Mouse (Mus musculus): ENCODE results near the gene Ddx42. TPM values are rescaled to one million over a fixed set of nuclear protein-coding genes. Genes with fewer than 3 reads are reported as not detected.

Gene Ddx42
- polyA plus RNA-seq, 1 experiment = not detected

GRCm38 (mm10) chr11:106276454-106276853, 59.7 kb downstream of the Ddx42 start, which contains the start of gene Tcam1:
Tcam1 (plus strand) TSS chr11:106276672.
- WGBS = 5% methylated on average over 25 of the region's 25 CpGs
- TF ChIP-seq CTCF (IDR thresholded peaks at IDR 0.05; ENCODE audit: insufficient read depth, low read depth, low read length) (peak; percentile 59), POLR2A (IDR thresholded peaks at IDR 0.05; ENCODE audit: insufficient read depth, low read depth, low read length) (no peak)
- H3K27ac ChIP-seq (ENCODE audit: insufficient read depth, low read depth, low read length) = no peak within 1 kb of the TSS
- peaks cover 4% of the 10 kb centered on the region for H3K4me1 ChIP-seq (ENCODE audit: control insufficient read depth, insufficient read depth, low read length)
- no peak within 1 kb of the TSS for H3K4me3 ChIP-seq (ENCODE audit: insufficient read depth, low read depth, low read length)

GRCm38 (mm10) chr11:106282452-106282851, 65.7 kb downstream of the Ddx42 start:
- no peak overlapping the region for H3K27ac ChIP-seq (ENCODE audit: insufficient read depth, low read depth, low read length)
- H3K4me1 ChIP-seq (ENCODE audit: control insufficient read depth, insufficient read depth, low read length) = 0 out of 2 replicates have a peak, but pooled peaks cover 4% of the 10 kb centered on the region
- TF ChIP-seq POLR2A (IDR thresholded peaks at IDR 0.05; ENCODE audit: insufficient read depth, low read depth, low read length) = no peak
- no peak for TF ChIP-seq CTCF (IDR thresholded peaks at IDR 0.05; ENCODE audit: insufficient read depth, low read depth, low read length)
- no peak overlapping the region for H3K4me3 ChIP-seq (ENCODE audit: insufficient read depth, low read depth, low read length)
- 88% methylated on average over 6 of the region's 6 CpGs for WGBS

- WGBS = 86% methylated on average over 4 of the region's 4 CpGs
- H3K4me1 ChIP-seq (ENCODE audit: control insufficient read depth, insufficient read depth, low read length) = 0 out of 2 replicates have a peak, but pooled peaks cover 4% of the 10 kb centered on the region
- no peak overlapping the region for H3K27ac ChIP-seq (ENCODE audit: insufficient read depth, low read depth, low read length)
Measured at GRCm38 (mm10) chr11:106283371-106283770, 66.6 kb downstream of the Ddx42 start.

GRCm38 (mm10) chr11:106284126-106284525, 67.4 kb downstream of the Ddx42 start:
- TF ChIP-seq POLR2A (IDR thresholded peaks at IDR 0.05; ENCODE audit: insufficient read depth, low read depth, low read length) = no peak
- TF ChIP-seq CTCF (IDR thresholded peaks at IDR 0.05; ENCODE audit: insufficient read depth, low read depth, low read length) = no peak
- 42% methylated on average over 8 of the region's 8 CpGs for WGBS

More at GRCm38 (mm10) chr11:106283371-106283770, 66.6 kb downstream of the Ddx42 start:
- no peak for TF ChIP-seq CTCF (IDR thresholded peaks at IDR 0.05; ENCODE audit: insufficient read depth, low read depth, low read length)
- no peak for TF ChIP-seq POLR2A (IDR thresholded peaks at IDR 0.05; ENCODE audit: insufficient read depth, low read depth, low read length)
- H3K4me3 ChIP-seq (ENCODE audit: insufficient read depth, low read depth, low read length) = no peak overlapping the region

GRCm38 (mm10) chr11:106286206-106286605, 69.5 kb downstream of the Ddx42 start:
- TF ChIP-seq CTCF (IDR thresholded peaks at IDR 0.05; ENCODE audit: insufficient read depth, low read depth, low read length) (no peak), POLR2A (IDR thresholded peaks at IDR 0.05; ENCODE audit: insufficient read depth, low read depth, low read length) (no peak)
- 94% methylated on average over 7 of the region's 7 CpGs for WGBS
- 0 out of 2 replicates have a peak, but pooled peaks cover 4% of the 10 kb centered on the region for H3K4me1 ChIP-seq (ENCODE audit: control insufficient read depth, insufficient read depth, low read length)
- H3K27ac ChIP-seq (ENCODE audit: insufficient read depth, low read depth, low read length) = no peak overlapping the region
- no peak overlapping the region for H3K4me3 ChIP-seq (ENCODE audit: insufficient read depth, low read depth, low read length)

More at GRCm38 (mm10) chr11:106284126-106284525, 67.4 kb downstream of the Ddx42 start:
- Histone ChIP-seq H3K4me1 (ENCODE audit: control insufficient read depth, insufficient read depth, low read length) (0 out of 2 replicates have a peak, but pooled peaks cover 4% of the 10 kb centered on the region), H3K27ac (ENCODE audit: insufficient read depth, low read depth, low read length) (no peak overlapping the region), H3K4me3 (ENCODE audit: insufficient read depth, low read depth, low read length) (no peak overlapping the region)

- H3K4me1 ChIP-seq (ENCODE audit: control insufficient read depth, insufficient read depth, low read length) = 0 out of 2 replicates have a peak, but pooled peaks cover 4% of the 10 kb centered on the region
- H3K27ac ChIP-seq (ENCODE audit: insufficient read depth, low read depth, low read length) = no peak overlapping the region
- no peak overlapping the region for H3K4me3 ChIP-seq (ENCODE audit: insufficient read depth, low read depth, low read length)
- no peak for TF ChIP-seq CTCF (IDR thresholded peaks at IDR 0.05; ENCODE audit: insufficient read depth, low read depth, low read length)
- no peak for TF ChIP-seq POLR2A (IDR thresholded peaks at IDR 0.05; ENCODE audit: insufficient read depth, low read depth, low read length)
- WGBS = 57% methylated on average over 11 of the region's 11 CpGs
Measured at GRCm38 (mm10) chr11:106286987-106287386, 70.3 kb downstream of the Ddx42 start.

GRCm38 (mm10) chr11:106289369-106289768, 72.6 kb downstream of the Ddx42 start:
- Histone ChIP-seq H3K4me3 (ENCODE audit: insufficient read depth, low read depth, low read length) (no peak overlapping the region), H3K27ac (ENCODE audit: insufficient read depth, low read depth, low read length) (no peak overlapping the region), H3K4me1 (ENCODE audit: control insufficient read depth, insufficient read depth, low read length) (0 out of 2 replicates have a peak, but pooled peaks cover 4% of the 10 kb centered on the region)
- TF ChIP-seq POLR2A (IDR thresholded peaks at IDR 0.05; ENCODE audit: insufficient read depth, low read depth, low read length) (no peak), CTCF (IDR thresholded peaks at IDR 0.05; ENCODE audit: insufficient read depth, low read depth, low read length) (no peak)
- 48% methylated on average over 8 of the region's 8 CpGs for WGBS

GRCm38 (mm10) chr11:106290376-106290775, 73.7 kb downstream of the Ddx42 start:
- 96% methylated on average over 5 of the region's 5 CpGs for WGBS
- Histone ChIP-seq H3K4me1 (ENCODE audit: control insufficient read depth, insufficient read depth, low read length) (0 out of 2 replicates have a peak, but pooled peaks cover 4% of the 10 kb centered on the region), H3K4me3 (ENCODE audit: insufficient read depth, low read depth, low read length) (no peak overlapping the region), H3K27ac (ENCODE audit: insufficient read depth, low read depth, low read length) (no peak overlapping the region)
- TF ChIP-seq CTCF (IDR thresholded peaks at IDR 0.05; ENCODE audit: insufficient read depth, low read depth, low read length) (no peak), POLR2A (IDR thresholded peaks at IDR 0.05; ENCODE audit: insufficient read depth, low read depth, low read length) (no peak)

- H3K4me1 ChIP-seq (ENCODE audit: control insufficient read depth, insufficient read depth, low read length) = 0 out of 2 replicates have a peak, but pooled peaks cover under 1% of the 10 kb centered on the region
- H3K27ac ChIP-seq (ENCODE audit: insufficient read depth, low read depth, low read length) = no peak overlapping the region
- WGBS = 74% methylated on average over 2 of the region's 2 CpGs
- no peak overlapping the region for H3K4me3 ChIP-seq (ENCODE audit: insufficient read depth, low read depth, low read length)
- TF ChIP-seq CTCF (IDR thresholded peaks at IDR 0.05; ENCODE audit: insufficient read depth, low read depth, low read length) = no peak
- no peak for TF ChIP-seq POLR2A (IDR thresholded peaks at IDR 0.05; ENCODE audit: insufficient read depth, low read depth, low read length)
Measured at GRCm38 (mm10) chr11:106291861-106292260, 75.1 kb downstream of the Ddx42 start.

Other genes with a start within 250 kb of the Ddx42 start
- gene Ace, start 249.0 kb upstream of the Ddx42 start, polyA plus RNA-seq (2012; ENCODE audit: insufficient read depth, insufficient read length, low replicate concordance, missing spikeins) = not detected in 2 replicates
- not detected in 2 replicates for gene Ace3, start 222.3 kb upstream of the Ddx42 start, polyA plus RNA-seq (2012; ENCODE audit: insufficient read depth, insufficient read length, low replicate concordance, missing spikeins)
- not detected in 2 replicates for gene Kcnh6, start 208.8 kb upstream of the Ddx42 start, polyA plus RNA-seq (2012; ENCODE audit: insufficient read depth, insufficient read length, low replicate concordance, missing spikeins)
- 52.7 and 159 TPM in 2 replicates for gene Dcaf7, start 180.1 kb upstream of the Ddx42 start, polyA plus RNA-seq (2012; ENCODE audit: insufficient read depth, insufficient read length, low replicate concordance, missing spikeins)
- not detected in 2 replicates for gene Taco1, start 150.9 kb upstream of the Ddx42 start, polyA plus RNA-seq (2012; ENCODE audit: insufficient read depth, insufficient read length, low replicate concordance, missing spikeins)
- gene Map3k3, start 132.3 kb upstream of the Ddx42 start, polyA plus RNA-seq (2012; ENCODE audit: insufficient read depth, insufficient read length, low replicate concordance, missing spikeins) = not detected in 2 replicates
- gene Gm10840, start 56.1 kb upstream of the Ddx42 start, polyA plus RNA-seq (2012; ENCODE audit: insufficient read depth, insufficient read length, low replicate concordance, missing spikeins) = not detected in 2 replicates
- 164 and 291 TPM in 2 replicates for gene Limd2, start 56.1 kb upstream of the Ddx42 start, polyA plus RNA-seq (2012; ENCODE audit: insufficient read depth, insufficient read length, low replicate concordance, missing spikeins)
- 209 TPM in 1 of 2 replicates, not detected in the other for gene Strada, start 14.8 kb upstream of the Ddx42 start, polyA plus RNA-seq (2012; ENCODE audit: insufficient read depth, insufficient read length, low replicate concordance, missing spikeins)
- not detected in 2 replicates for gene Ccdc47, start 582 bp upstream of the Ddx42 start, polyA plus RNA-seq (2012; ENCODE audit: insufficient read depth, insufficient read length, low replicate concordance, missing spikeins)
- gene Ftsj3, start 39.2 kb downstream of the Ddx42 start, polyA plus RNA-seq (2012; ENCODE audit: insufficient read depth, insufficient read length, low replicate concordance, missing spikeins) = not detected in 2 replicates
- gene Psmc5, start 39.2 kb downstream of the Ddx42 start, polyA plus RNA-seq (2012; ENCODE audit: insufficient read depth, insufficient read length, low replicate concordance, missing spikeins) = not detected in 2 replicates
- gene Smarcd2, start 56.0 kb downstream of the Ddx42 start, polyA plus RNA-seq (2012; ENCODE audit: insufficient read depth, insufficient read length, low replicate concordance, missing spikeins) = not detected in 2 replicates
- not detected in 2 replicates for gene Tcam1, start 59.7 kb downstream of the Ddx42 start, polyA plus RNA-seq (2012; ENCODE audit: insufficient read depth, insufficient read length, low replicate concordance, missing spikeins)
- not detected in 2 replicates for gene Gh, start 84.9 kb downstream of the Ddx42 start, polyA plus RNA-seq (2012; ENCODE audit: insufficient read depth, insufficient read length, low replicate concordance, missing spikeins)
- not detected in 2 replicates for gene Cd79b, start 97.8 kb downstream of the Ddx42 start, polyA plus RNA-seq (2012; ENCODE audit: insufficient read depth, insufficient read length, low replicate concordance, missing spikeins)
- gene Scn4a, start 136.4 kb downstream of the Ddx42 start, polyA plus RNA-seq (2012; ENCODE audit: insufficient read depth, insufficient read length, low replicate concordance, missing spikeins) = not detected in 2 replicates
- gene Prr29, start 148.5 kb downstream of the Ddx42 start, polyA plus RNA-seq (2012; ENCODE audit: insufficient read depth, insufficient read length, low replicate concordance, missing spikeins) = not detected in 2 replicates
- gene Icam2, start 171.1 kb downstream of the Ddx42 start, polyA plus RNA-seq (2012; ENCODE audit: insufficient read depth, insufficient read length, low replicate concordance, missing spikeins) = not detected in 2 replicates